Mouse (Mus musculus) MEL-GATA-1-ER (cell line): ENCODE measurements around the gene Rims4.

ENCODE experiments used
- DNase-seq: peaks from one replicate; pipeline ENCODE4 v3.0.0-alpha.2; 2012; ENCODE audit warnings: low read depth; ENCODE audit errors: extremely low read depth

Rims4 gene

DNA sequence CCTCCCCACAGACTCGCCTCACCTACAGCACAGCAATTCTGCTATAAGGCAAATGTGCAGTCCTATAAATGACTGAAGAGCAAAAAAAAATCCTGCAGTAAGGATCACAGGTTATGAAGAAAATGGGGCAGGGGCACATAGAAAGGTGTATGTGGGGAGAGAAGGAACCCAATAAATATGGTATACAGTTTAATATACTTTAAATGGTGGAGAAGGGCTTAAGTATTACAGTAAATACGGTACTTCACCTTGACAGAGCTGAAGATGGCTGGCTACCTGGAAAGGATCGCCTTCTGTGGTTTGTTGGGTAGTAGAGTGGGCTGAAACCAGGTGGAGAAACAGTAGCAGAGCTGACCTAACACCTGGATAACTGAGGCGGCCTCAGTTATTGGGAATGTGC, 47.2 kb downstream of the Rims4 start:
- no peak for DNase-seq

DNA sequence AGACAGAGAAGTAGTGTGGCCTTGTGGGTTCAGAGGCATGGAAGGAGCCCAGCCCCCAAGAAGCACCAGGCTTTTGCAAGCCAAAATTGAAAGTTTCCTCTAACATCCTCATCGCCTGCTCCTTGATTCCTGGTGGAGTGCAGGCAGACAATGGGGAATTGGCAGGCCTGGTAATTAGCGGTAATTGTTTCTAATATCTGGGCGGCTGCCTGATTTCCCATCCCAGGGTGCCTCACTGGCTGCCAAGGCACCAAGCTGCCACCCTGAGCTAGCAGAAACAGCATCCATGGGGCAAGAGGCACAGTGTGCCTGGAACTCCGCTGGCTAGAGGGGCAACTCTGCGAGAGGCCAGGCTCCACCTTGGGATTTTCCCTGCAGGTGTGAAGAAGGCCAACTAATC, 48.7 kb downstream of the Rims4 start:
- DNase-seq = no peak

DNA sequence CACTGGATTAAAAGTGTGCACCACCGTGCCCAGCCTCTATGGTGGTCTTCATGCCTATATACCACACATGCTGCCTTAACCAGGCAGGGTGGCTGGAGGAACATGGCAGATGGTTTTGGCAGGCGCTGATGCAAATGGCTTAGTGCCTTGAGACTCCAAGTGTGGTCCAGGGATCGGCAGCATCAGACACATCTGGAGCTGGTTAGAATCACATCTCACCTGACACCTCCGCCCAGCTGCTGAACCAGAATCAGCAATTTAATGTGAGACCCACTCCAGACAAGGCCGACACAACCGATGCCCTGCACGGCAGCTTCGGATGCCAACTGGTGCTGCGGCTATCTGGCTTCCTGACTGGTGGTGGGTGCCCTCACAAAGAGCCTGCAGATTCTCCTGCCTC, 52.4 kb downstream of the Rims4 start:
- no peak for DNase-seq

DNA sequence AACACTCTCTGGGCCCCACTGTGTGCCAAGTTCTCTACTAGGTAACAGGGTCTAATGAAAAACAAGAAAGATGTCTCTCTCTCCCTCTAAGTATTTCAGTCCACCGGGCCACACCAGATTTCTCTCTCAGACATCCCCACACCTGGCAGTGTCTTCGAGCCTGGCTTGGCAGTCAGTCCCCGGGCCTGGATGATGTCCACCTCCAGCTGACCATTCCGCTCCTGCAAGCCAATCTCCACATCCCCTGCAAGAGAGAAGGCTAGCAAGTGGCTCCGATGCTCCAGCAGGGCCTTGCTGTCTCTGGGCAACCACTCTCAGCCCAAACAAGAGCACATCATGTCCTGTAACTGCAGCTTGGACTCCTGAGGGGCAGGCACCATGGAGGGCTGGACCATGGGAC, 53.2 kb downstream of the Rims4 start:
- no peak for DNase-seq

DNA sequence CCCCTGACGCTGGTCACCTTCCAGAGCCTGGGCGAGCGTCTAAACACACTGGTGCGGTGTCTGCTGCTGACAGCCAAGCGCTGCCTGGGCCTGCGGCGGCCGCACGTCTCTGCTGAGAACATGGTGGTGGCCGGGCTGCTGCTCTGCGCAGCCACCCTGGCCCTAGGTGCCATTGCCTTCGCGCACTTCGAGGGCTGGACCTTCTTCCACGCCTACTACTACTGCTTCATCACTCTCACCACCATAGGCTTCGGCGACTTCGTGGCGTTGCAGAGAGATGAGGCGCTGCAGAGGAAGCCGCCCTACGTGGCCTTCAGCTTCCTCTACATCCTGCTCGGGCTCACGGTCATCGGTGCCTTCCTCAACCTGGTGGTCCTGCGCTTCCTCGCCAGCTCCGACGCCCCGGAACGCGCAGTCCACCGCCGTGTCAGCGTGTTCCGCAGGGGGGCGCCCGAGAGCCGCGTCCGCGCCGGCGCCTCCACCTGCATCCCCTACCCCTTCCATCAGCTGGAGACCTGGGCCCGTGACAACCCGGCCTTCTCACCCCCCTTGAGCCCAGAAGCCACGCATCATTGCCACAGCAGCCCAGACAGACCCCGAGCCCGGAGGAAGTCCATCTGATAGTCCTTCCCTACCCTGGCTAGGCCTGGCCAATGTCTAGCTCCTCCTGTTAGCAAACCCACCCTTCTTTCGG, 60.1 kb downstream of the Rims4 start:
- no peak for DNase-seq

DNA sequence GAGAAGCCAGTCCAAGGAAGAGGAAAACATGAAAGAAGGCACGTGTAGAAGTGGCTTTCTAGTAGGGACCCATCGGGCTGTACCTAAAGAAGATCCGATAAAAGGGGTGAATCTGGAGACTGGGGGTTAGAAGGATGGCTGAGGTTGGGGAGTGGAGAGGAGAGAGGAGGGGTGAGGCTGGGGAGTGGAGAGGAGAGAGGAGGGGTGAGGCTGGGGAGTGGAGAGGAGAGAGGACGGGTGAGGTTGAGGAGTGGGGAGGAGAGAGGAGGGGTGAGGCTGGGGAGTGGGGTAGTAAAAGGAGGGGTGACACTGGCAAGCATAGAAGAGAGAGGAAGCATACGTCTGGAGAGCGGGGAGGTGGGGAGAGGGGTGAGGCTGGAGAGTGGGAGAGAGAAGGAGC, 61.2 kb downstream of the Rims4 start:
- DNase-seq = no peak

DNA sequence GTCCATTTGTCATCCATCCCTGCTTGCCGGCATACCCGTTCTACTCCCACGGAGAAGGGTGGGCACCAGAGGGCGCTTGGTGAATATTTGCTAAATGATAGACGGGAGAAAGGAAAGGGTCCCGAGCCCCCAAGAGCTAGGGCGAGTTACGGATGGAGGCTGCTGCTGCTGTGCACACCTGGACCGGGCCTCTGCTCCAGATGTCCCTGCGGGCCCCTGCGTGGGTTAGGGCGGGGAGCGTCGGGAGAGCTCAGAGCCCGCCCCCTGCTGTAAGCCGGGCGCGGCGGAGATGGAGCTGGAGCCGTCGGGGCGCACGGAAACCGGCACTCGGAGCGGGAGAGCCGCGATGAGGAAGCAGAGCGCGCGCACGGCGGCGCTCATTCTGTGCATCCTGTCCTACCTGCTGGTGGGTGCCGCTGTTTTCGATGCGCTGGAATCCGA, 65.0 kb downstream of the Rims4 start, which contains the start of gene Kcnk15:
TSS of gene Kcnk15 (plus strand) at position 191 of the 441 bp plus-strand sequence.
- DNase-seq = no peak

DNA sequence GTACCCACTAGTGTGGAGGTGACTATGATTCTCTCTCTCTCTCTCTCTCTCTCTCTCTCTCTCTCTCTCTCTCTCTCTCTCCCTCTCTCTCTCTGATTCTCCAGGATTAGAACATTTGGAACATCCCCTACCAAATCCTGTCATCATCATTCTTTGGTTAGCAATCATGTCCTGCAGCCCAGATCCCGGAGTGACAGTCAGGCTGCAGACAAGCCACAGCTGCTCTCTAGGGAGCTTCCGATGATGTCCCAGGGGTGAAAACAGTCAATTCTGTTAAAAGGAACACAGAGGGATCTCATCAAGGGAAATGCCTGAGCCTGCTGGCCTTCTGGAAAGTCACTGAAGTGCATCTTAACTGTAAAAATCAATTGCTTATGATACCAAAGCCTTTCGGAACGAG, 76.4 kb downstream of the Rims4 start:
- DNase-seq = no peak

DNA sequence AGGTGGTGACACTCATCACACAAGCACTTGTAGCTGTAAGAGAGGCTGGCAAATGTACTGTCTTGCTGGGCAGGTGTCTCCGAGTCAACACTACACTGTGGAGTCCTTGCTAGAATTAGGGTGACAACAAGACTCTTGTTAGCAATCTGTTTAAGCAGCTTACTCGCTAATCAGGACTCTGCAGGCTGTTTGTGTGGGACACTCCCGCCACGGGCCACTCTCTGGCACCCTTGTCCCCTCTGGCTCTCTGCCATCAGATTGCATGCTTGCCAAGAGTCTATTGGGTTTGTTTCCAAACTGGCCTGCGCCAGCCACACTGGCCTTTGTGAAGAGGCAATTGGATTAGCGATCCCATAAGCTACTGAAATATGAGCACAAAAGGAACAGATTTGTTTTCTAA, 79.0 kb downstream of the Rims4 start:
- DNase-seq = no peak

DNA sequence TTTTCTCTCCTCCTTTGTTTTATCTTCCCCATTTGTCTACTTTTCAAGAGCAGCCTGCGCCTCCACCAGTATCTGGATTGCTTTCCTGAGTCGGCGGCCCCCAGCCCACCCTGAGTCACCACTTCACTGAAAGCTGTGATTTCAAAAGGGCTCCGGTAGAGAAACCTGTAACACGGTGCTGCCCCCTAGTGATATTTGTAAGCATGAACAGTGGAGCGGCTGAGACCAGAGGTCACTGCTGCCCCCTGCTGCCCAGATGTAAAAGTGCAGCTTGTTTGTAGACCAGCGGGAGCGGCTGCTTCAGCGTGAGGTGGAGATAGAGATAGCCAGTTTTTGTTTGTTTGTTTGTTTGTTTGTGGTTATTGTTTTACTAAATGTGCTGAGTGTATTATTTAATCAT, 80.4 kb downstream of the Rims4 start:
- DNase-seq = peak; percentile 37

DNA sequence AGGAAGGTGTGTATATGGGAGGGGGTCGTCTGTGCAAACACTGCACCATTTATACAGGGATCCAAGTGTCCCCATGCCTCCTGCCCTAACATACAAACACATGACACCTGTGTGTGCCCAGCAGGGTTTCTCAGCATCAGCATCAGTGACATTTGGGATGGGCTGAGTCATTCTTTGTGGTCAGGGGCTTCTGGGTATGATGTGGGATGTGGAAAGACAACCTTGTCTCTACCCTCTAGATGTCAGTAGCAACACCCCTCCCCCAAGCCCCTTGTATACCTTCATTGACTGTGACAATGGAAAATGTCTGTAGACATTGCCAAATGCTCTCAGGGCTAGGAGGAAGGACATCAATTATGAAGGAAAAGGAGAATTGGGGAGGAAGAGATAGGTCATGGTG, 87.3 kb downstream of the Rims4 start:
- DNase-seq = no peak

DNA sequence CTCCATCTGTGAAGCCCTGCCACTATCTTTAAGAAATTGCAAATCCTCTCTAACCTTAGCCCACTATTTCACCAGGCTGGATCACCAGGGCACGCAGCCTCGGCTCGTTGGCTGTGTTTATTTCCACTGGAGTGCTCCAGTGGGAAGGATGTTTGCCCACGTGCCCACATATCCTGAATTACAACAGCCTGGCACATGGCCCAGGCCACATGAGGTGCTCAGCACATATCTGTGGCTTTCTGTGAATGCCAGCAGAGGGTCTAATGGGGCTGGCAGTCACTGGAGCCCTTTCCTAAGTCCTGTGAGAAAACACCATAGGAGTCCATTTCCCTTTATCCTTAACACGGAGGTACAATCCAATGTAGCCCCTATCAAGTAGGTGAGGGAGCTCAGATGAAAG, 92.0 kb downstream of the Rims4 start:
- no peak for DNase-seq

DNA sequence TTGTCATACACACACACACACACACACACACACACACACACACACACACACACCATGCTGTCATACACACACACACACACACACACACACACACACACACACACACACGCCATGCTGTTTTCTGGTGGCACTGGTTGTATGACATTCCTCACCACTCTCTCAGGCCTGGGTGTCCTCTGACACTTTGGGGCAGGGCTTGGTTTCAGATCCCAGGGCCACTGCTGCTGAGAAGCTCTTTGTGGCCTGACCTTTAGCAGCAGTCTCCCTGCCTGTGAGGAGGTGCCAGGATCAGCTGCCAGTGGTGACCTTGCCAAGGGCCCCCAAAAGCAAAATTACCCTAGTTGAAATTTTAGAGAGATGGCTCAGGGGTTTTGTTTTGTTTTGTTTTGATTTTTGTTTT, 92.6 kb downstream of the Rims4 start:
- no peak for DNase-seq

DNA sequence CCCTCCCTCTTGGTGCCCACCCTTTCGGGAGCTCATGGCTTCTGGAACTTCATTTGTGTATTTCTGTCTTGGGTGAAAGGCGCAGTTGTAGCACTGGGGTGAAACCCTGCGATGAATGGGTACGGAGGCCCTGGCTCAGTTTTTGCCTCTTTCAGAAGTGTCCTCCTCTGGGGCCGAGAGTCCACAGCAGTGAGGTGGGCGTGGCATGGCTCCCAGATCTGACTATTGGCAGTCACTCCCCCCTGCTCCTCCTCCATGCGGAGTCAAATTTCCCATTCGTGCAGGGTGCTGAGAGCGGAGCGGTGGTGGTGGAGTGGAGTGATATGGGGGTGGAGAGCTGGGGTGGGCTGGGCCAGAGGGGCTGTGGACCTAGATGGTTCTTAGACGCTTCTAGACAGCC, 94.7 kb downstream of the Rims4 start:
- no peak for DNase-seq

DNA sequence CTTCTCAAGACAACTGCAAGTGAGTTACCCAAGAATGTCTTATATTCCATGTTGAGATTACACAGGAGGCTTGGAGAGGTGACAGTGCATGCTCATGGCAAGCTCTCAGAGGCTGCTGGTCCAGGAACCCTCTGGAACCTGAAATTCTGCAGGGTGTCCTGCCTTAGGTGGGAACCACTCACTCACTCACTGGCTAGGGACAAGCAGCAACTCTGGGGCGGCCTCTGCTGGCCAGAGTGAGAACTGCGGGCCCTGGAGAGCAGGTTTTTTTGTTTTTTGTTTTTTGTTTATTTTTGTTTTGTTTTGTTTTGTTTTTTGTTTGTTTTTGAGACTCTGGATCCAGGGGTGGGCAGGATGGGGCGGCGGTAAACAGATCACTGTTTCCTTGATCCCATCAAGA, 95.2 kb downstream of the Rims4 start:
- no peak for DNase-seq

DNA sequence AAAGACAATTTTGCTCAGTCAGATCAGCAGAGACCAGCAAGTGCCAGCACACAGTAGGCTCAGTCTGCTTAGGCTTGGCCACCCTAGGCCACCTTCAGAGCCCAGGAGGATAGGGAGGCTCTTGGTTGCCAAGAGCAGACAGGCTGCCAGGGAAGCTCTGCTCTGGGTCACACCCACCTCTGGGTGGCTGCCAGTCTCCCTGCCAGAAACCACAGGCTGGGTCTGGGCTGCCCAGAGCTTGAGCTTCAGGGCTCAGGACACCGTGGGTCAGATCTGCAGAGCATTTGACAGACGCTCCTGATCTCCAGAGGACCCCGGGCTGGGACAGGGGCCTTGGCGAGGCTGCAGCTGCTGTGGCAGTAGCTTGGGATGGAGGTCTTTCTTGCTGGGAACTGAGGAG, 97.9 kb downstream of the Rims4 start, which contains the start of gene Ccn5:
TSS of gene Ccn5 (plus strand) at position 255 of the 400 bp plus-strand sequence.
- DNase-seq = no peak

DNA sequence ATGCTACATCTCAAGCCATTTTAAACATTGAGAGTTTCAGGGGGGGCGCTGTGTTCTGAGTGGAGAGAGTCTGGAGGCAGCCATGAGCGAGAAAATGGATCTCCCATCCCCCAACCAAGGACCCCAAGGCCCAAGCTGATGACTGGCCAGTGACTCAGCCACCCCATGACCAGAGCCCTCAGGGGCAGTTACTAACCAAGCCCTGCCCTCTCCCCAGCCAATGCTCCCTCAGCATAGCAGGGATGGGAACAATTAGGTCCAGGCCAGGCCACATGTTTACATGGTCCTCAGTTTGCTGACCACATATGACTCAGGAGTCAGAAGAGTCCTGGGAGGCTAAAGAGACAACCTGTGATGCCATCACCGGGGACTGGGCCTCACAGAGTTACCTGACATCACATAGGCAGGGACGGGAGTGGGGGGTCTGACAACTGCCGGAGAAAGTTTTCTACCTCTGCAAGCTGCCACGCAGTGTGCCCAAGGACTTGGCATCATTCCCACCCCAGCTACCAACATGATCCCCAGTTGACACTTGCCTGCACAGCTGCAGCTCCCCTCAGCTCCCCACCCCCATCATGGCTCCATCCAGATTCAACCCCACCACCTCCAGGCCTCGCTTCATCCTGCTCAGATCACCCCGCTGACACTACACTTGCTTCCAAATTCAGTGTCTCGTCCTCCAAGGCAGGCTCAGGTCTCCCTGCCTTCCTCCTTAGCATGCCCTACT, 103.6 kb downstream of the Rims4 start:
- no peak for DNase-seq

DNA sequence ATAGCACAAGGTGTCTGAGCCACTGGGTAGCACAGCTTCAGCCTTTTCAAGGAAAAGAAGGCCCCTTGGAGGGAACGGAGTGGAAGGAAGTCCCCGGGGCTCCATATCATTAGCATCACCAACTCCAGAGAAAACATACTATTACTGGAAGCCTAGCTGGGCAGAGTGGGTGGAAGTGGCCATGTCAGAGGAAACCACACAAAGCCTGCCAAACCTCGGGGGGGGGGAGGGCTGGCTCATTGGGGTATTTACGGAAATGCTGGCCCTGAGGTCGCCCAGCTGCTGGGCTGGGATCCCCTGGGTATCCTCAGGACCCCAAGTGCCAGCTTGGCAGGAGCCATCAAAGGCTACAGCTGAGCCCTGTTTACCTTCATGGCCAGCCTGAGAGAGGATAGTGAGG, 105.4 kb downstream of the Rims4 start:
- no peak for DNase-seq
